Mouse (Mus musculus) forebrain, embryonic 15.5 days (tissue): Measurements from ENCODE around the gene Auts2. TPM values are rescaled to one million over a fixed set of nuclear protein-coding genes. Genes with fewer than 3 reads are reported as not detected.

Source experiments
- ATAC-seq: fragments of 200-750 bp; cut with Nextera tagmentation; replicated peaks from 2 replicates; pipeline ENCODE4 v1.8.0; 2017; ENCODE audit warnings: mild to moderate bottlenecking, moderate TSS enrichment, moderate library complexity
- H3K27ac ChIP-seq: fragments of 300-500 bp; sonication (generic); replicated peaks from 2 replicates; pipeline ENCODE4 v1.5.1; 2015; ENCODE audit warnings: mild to moderate bottlenecking, inconsistent platforms
- H3K27me3 ChIP-seq: fragments of 300-500 bp; sonication (generic); 2 replicates; pipeline ENCODE4 v1.6.1; 2015; ENCODE audit warnings: inconsistent platforms
- H3K36me3 ChIP-seq: fragments of 300-500 bp; sonication (generic); 2 replicates; pipeline ENCODE4 v1.6.1; 2015; ENCODE audit warnings: mild to moderate bottlenecking, inconsistent platforms
- H3K4me1 ChIP-seq: fragments of 300-500 bp; sonication (generic); 2 replicates; pipeline ENCODE4 v1.6.1; 2015; ENCODE audit warnings: inconsistent platforms
- H3K4me2 ChIP-seq: fragments of 300-500 bp; sonication (generic); replicated peaks from 2 replicates; pipeline ENCODE4 v1.6.1; 2015; ENCODE audit warnings: mild to moderate bottlenecking, inconsistent platforms
- H3K4me3 ChIP-seq: fragments of 300-500 bp; sonication (generic); 2 replicates; pipeline ENCODE4 v1.5.1; 2015; ENCODE audit warnings: mild to moderate bottlenecking, inconsistent platforms
- H3K9ac ChIP-seq: fragments of 300-500 bp; sonication (generic); replicated peaks from 2 replicates; pipeline ENCODE4 v1.6.1; 2015; ENCODE audit warnings: mild to moderate bottlenecking, inconsistent platforms
- H3K9me3 ChIP-seq: fragments of 300-500 bp; sonication (generic); 2 replicates; pipeline ENCODE4 v1.6.1; 2016; ENCODE audit warnings: inconsistent platforms
- WGBS: fragments of 180-500 bp; shearing (Covaris S2); methylation state at CpG from one replicate; pipeline ENCODE4 v1.1.7; 2015; ENCODE audit warnings: mixed read lengths; 5-methylcytosine and 5-hydroxymethylcytosine counted together
- polyA plus RNA-seq: library from polyadenylated mRNA; unstranded; fragments of >200 nt; fragmentation: Nextera tagmentation; extraction: Ambion mirVana; gene quantifications from 2 replicates; pipeline ENCODE4 v1.2.1, GENCODE M21; 2015

The Auts2 gene
- polyA plus RNA-seq, 1 experiment from 2014 or later = 94.3 TPM

GRCm38 (mm10) chr5:132372605-132373004 lies 170.5 kb downstream of the Auts2 start:
- Histone ChIP-seq H3K9me3 (no peaks in the 10 kb centered on the region), H3K4me1 (peaks cover 51% of the 10 kb centered on the region), H3K9ac (no peak overlapping the region), H3K4me3 (no peak overlapping the region), H3K27me3 (no peaks in the 10 kb centered on the region), H3K4me2 (no peak overlapping the region), H3K27ac (no peak overlapping the region), H3K36me3 (no peaks in the 10 kb centered on the region)
- ATAC-seq = no peak
- WGBS = 60% methylated on average over 2 of the region's 2 CpGs

- Histone ChIP-seq H3K4me3 (no peak overlapping the region), H3K9ac (no peak overlapping the region), H3K4me2 (no peak overlapping the region), H3K27ac (no peak overlapping the region; the same call in 1 of the 2 replicates), H3K27me3 (no peaks in the 10 kb centered on the region), H3K4me1 (peaks cover 55% of the 10 kb centered on the region), H3K36me3 (no peaks in the 10 kb centered on the region), H3K9me3 (no peaks in the 10 kb centered on the region)
- 0 out of 2 replicates have a peak, but pooled peaks have one; percentile 26 for ATAC-seq
- 7% methylated on average over 7 of the region's 7 CpGs for WGBS
These were observed 174.5 kb downstream of the Auts2 start for GRCm38 (mm10) chr5:132368678-132369088.

- H3K9ac ChIP-seq = no peak overlapping the region
- 74% methylated on average over 1 of the region's 1 CpGs for WGBS
- ATAC-seq = no peak
These were observed 181.9 kb downstream of the Auts2 start for GRCm38 (mm10) chr5:132361276-132361675.

GRCm38 (mm10) chr5:132357726-132358125 lies 185.4 kb downstream of the Auts2 start:
- no peak overlapping the region for H3K9ac ChIP-seq
- ATAC-seq = no peak
- H3K27me3 ChIP-seq = no peaks in the 10 kb centered on the region
- no peak overlapping the region for H3K27ac ChIP-seq
- no peaks in the 10 kb centered on the region for H3K9me3 ChIP-seq
- WGBS = 74% methylated on average over 5 of the region's 5 CpGs
- no peaks in the 10 kb centered on the region for H3K36me3 ChIP-seq
- peaks cover 30% of the 10 kb centered on the region for H3K4me1 ChIP-seq
- no peak overlapping the region for H3K4me3 ChIP-seq
- H3K4me2 ChIP-seq = no peak overlapping the region

More at GRCm38 (mm10) chr5:132361276-132361675, 181.9 kb downstream of the Auts2 start:
- Histone ChIP-seq H3K4me3 (no peak overlapping the region), H3K9me3 (no peaks in the 10 kb centered on the region), H3K27ac (no peak overlapping the region), H3K36me3 (no peaks in the 10 kb centered on the region), H3K4me2 (no peak overlapping the region), H3K27me3 (no peaks in the 10 kb centered on the region), H3K4me1 (peaks cover 47% of the 10 kb centered on the region)

- 89% methylated on average over 7 of the region's 7 CpGs for WGBS
- Histone ChIP-seq H3K9ac (no peak overlapping the region), H3K36me3 (no peaks in the 10 kb centered on the region), H3K4me1 (peaks cover 25% of the 10 kb centered on the region), H3K9me3 (no peaks in the 10 kb centered on the region), H3K4me3 (no peak overlapping the region), H3K4me2 (no peak overlapping the region), H3K27ac (no peak overlapping the region), H3K27me3 (no peaks in the 10 kb centered on the region)
- no peak for ATAC-seq
These were observed 187.2 kb downstream of the Auts2 start for GRCm38 (mm10) chr5:132355935-132356334.

- Histone ChIP-seq H3K4me3 (no peak overlapping the region), H3K27me3 (no peaks in the 10 kb centered on the region), H3K9ac (no peak overlapping the region), H3K36me3 (no peaks in the 10 kb centered on the region), H3K9me3 (no peaks in the 10 kb centered on the region), H3K27ac (no peak overlapping the region), H3K4me1 (0 out of 2 replicates have a peak, but pooled peaks cover 7% of the 10 kb centered on the region), H3K4me2 (no peak overlapping the region)
- ATAC-seq = no peak
- WGBS = 85% methylated on average over 1 of the region's 1 CpGs
These were observed 190.7 kb downstream of the Auts2 start for GRCm38 (mm10) chr5:132352437-132352836.

- 0 out of 2 replicates have a peak, but pooled peaks cover 7% of the 10 kb centered on the region for H3K4me1 ChIP-seq
- no peak overlapping the region for H3K4me3 ChIP-seq
- ATAC-seq = no peak
- H3K36me3 ChIP-seq = no peaks in the 10 kb centered on the region
- no peak overlapping the region for H3K9ac ChIP-seq
- no peak overlapping the region for H3K4me2 ChIP-seq
- no peaks in the 10 kb centered on the region for H3K9me3 ChIP-seq
- no peak overlapping the region for H3K27ac ChIP-seq
- H3K27me3 ChIP-seq = no peaks in the 10 kb centered on the region
These were observed 192.0 kb downstream of the Auts2 start for GRCm38 (mm10) chr5:132351139-132351538.

GRCm38 (mm10) chr5:132341315-132341714 lies 201.8 kb downstream of the Auts2 start:
- Histone ChIP-seq H3K9ac (no peak overlapping the region), H3K27me3 (no peaks in the 10 kb centered on the region), H3K4me2 (no peak overlapping the region), H3K36me3 (no peaks in the 10 kb centered on the region), H3K9me3 (no peaks in the 10 kb centered on the region), H3K4me3 (no peak overlapping the region), H3K27ac (no peak overlapping the region), H3K4me1 (peaks cover 30% of the 10 kb centered on the region)
- ATAC-seq = no peak
- WGBS = 69% methylated on average over 3 of the region's 3 CpGs

GRCm38 (mm10) chr5:132337677-132338076 lies 205.5 kb downstream of the Auts2 start:
- Histone ChIP-seq H3K9ac (no peak overlapping the region), H3K4me1 (peaks cover 64% of the 10 kb centered on the region), H3K27ac (no peak overlapping the region), H3K4me2 (no peak overlapping the region), H3K4me3 (no peak overlapping the region), H3K9me3 (no peaks in the 10 kb centered on the region), H3K27me3 (no peaks in the 10 kb centered on the region), H3K36me3 (no peaks in the 10 kb centered on the region)
- WGBS = 75% methylated on average over 3 of the region's 3 CpGs
- no peak for ATAC-seq

- ATAC-seq = no peak
- no peak overlapping the region for H3K4me3 ChIP-seq
- H3K36me3 ChIP-seq = no peaks in the 10 kb centered on the region
- H3K9me3 ChIP-seq = no peaks in the 10 kb centered on the region
- H3K27ac ChIP-seq = peak overlapping the region; percentile 41
- H3K9ac ChIP-seq = no peak overlapping the region
- no peaks in the 10 kb centered on the region for H3K27me3 ChIP-seq
- H3K4me1 ChIP-seq = peaks cover 74% of the 10 kb centered on the region
- WGBS = 85% methylated on average over 4 of the region's 4 CpGs
- no peak overlapping the region for H3K4me2 ChIP-seq
These were observed 207.4 kb downstream of the Auts2 start for GRCm38 (mm10) chr5:132335719-132336118.

GRCm38 (mm10) chr5:132334796-132335195 lies 208.3 kb downstream of the Auts2 start:
- WGBS = 70% methylated on average over 3 of the region's 3 CpGs
- Histone ChIP-seq H3K4me3 (no peak overlapping the region), H3K4me1 (peaks cover 83% of the 10 kb centered on the region), H3K9me3 (no peaks in the 10 kb centered on the region), H3K27me3 (no peaks in the 10 kb centered on the region), H3K36me3 (no peaks in the 10 kb centered on the region), H3K4me2 (no peak overlapping the region), H3K27ac (0 out of 2 replicates have a peak overlapping the region, but pooled peaks have one; percentile 41), H3K9ac (no peak overlapping the region)
- no peak for ATAC-seq

- no peak overlapping the region for H3K4me2 ChIP-seq
- no peak for ATAC-seq
- peaks cover 77% of the 10 kb centered on the region for H3K4me1 ChIP-seq
- no peak overlapping the region for H3K4me3 ChIP-seq
- 44% methylated on average over 2 of the region's 2 CpGs for WGBS
- H3K27ac ChIP-seq = 0 out of 2 replicates have a peak overlapping the region, but pooled peaks have one; percentile 16
- H3K9ac ChIP-seq = no peak overlapping the region
- H3K36me3 ChIP-seq = no peaks in the 10 kb centered on the region
- no peaks in the 10 kb centered on the region for H3K9me3 ChIP-seq
- H3K27me3 ChIP-seq = no peaks in the 10 kb centered on the region
These were observed 209.4 kb downstream of the Auts2 start for GRCm38 (mm10) chr5:132333744-132334143.

GRCm38 (mm10) chr5:132332521-132332920 lies 210.6 kb downstream of the Auts2 start:
- H3K27ac ChIP-seq = peak overlapping the region; percentile 16
- 15% methylated on average over 4 of the region's 4 CpGs for WGBS
- H3K27me3 ChIP-seq = no peaks in the 10 kb centered on the region
- H3K4me2 ChIP-seq = no peak overlapping the region
- H3K36me3 ChIP-seq = no peaks in the 10 kb centered on the region
- peaks cover 82% of the 10 kb centered on the region for H3K4me1 ChIP-seq
- no peaks in the 10 kb centered on the region for H3K9me3 ChIP-seq
- no peak for ATAC-seq
- no peak overlapping the region for H3K4me3 ChIP-seq
- H3K9ac ChIP-seq = no peak overlapping the region
